Mouse (Mus musculus): ENCODE measurements around the gene Serpinb3d.
"Not testable (repeated sequence)": the region's sequence is repeated elsewhere in the genome, so short reads cannot be mapped to it uniquely, and the experiment has no call there.

Serpinb3d gene

GRCm38 (mm10) chr1:107083406-107083805 lies at the start of gene Serpinb3d:
Serpinb3d (minus strand) TSS chr1:107083506.
- in situ Hi-C loops (cut with MboI, MseI), result no loop called here

DNA sequence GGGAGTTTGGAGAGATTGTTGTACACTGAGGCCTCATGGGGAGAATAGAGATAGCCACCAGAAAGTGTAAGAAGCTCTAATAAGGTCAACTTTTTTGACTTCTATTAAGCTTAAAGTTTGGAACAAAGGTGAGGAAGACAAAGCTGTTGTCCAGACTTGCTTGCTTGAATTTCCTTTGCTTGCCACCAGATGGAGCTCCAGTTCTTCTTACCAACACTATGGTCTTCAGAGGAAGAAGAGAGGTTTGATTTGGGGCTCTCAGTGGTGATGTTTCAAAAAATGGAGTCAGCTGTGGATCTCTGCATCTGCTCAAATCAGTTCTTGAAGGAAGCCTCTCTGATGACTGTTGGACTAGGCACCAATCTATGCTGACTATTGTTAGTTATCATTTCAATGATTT lies 44.1 kb upstream of the Serpinb3d start:
- in situ Hi-C loops (cut with MboI, MseI), result not testable (repeated sequence)

DNA sequence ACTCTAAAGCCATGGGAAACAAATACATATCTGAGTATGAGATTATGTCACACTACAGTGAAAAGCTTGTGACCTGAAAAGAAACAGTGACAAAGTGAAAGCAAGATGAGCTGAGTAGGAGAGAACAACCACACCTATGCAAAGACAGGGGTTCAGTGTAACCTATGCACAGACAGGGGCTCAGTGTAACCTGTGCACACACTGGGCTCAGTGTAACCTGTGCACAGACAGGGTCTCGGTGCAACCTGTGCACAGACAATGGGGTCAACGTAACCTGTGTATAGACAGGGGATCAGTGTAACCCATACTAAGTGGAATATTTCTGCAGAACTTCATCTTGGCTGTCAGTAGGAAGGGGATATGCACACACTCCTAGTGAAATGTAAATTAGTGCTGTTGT lies 15.1 kb upstream of the Serpinb3d start:
- in situ Hi-C loops (cut with MboI, MseI), result no loop called here

DNA sequence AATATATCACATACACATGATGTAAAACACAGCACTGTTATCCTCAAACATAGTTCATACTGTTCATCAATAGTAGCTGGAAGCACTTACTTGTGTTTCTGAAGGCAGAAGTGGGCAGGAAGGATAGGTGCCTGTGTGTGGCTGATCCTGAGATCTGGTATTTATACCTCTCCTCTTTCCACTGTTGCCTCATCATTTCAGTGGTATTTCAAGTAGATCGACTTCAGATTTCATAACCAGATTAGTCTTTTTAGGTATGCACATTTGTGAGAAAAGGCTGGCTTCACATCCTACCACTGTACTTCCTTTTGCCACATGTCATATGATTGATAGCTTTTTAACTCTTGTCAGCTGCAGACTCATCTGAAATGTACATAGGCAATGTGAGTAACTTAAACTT lies 31.1 kb downstream of the Serpinb3d start, which contains the start of gene Serpinb3a:
TSS of gene Serpinb3a (minus strand) at position 101 of the 400 bp plus-strand sequence.
- in situ Hi-C loops (cut with MboI, MseI), result no loop called here

DNA sequence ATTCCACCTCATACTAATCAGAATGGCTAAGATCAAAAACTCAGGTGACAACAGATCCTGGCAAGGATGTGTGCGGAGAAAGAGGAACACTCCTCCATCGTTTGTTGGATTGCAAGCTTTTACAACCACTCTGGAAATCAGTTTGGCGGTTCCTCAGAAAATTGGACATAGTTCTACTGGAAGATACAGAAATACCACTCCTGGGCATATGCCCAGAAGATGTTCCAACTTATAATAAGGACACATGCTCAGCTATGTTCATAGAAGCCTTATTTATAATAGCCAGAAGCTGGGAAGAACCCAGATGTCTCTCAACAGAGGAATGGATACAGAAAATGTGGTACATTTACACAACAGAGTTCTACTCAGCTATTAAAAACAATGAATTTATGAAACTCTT lies 49.1 kb downstream of the Serpinb3d start:
- in situ Hi-C loops (cut with MboI, MseI), result not testable (repeated sequence)
